Mouse (Mus musculus) cerebellum, adult 9-11 months (tissue): ENCODE data around the gene Cdkl1.

ENCODE experiments used
- DNase-seq: peaks from one replicate; pipeline ENCODE4 v3.0.0; 2022

The Cdkl1 gene

GRCm38 (mm10) chr12:69783247-69784025, 7.6 kb downstream of the Cdkl1 start:
- no peak for DNase-seq

- peak; percentile 20 for DNase-seq
Measured at GRCm38 (mm10) chr12:69781935-69782650, 9.0 kb downstream of the Cdkl1 start.

- no peak for DNase-seq
Measured at GRCm38 (mm10) chr12:69781480-69781879, 9.6 kb downstream of the Cdkl1 start.

GRCm38 (mm10) chr12:69777957-69778356, 13.1 kb downstream of the Cdkl1 start:
- no peak for DNase-seq

GRCm38 (mm10) chr12:69777341-69777730, 13.7 kb downstream of the Cdkl1 start:
- no peak for DNase-seq

- no peak for DNase-seq
Measured at GRCm38 (mm10) chr12:69776607-69777340, 14.3 kb downstream of the Cdkl1 start.

GRCm38 (mm10) chr12:69768841-69769240, 22.2 kb downstream of the Cdkl1 start:
- no peak for DNase-seq

- no peak for DNase-seq
Measured at GRCm38 (mm10) chr12:69767476-69768258, 23.4 kb downstream of the Cdkl1 start.

- no peak for DNase-seq
Measured at GRCm38 (mm10) chr12:69766185-69766904, 24.7 kb downstream of the Cdkl1 start.

GRCm38 (mm10) chr12:69765543-69765942, 25.5 kb downstream of the Cdkl1 start:
- DNase-seq, result no peak

- no peak for DNase-seq
Measured at GRCm38 (mm10) chr12:69761603-69762002, 29.5 kb downstream of the Cdkl1 start.

GRCm38 (mm10) chr12:69760743-69761406, 30.2 kb downstream of the Cdkl1 start:
- DNase-seq, result no peak

GRCm38 (mm10) chr12:69760014-69760413, 31.1 kb downstream of the Cdkl1 start:
- DNase-seq, result no peak

GRCm38 (mm10) chr12:69759267-69759885, 31.7 kb downstream of the Cdkl1 start:
- no peak for DNase-seq

GRCm38 (mm10) chr12:69758221-69759185, 32.6 kb downstream of the Cdkl1 start:
- DNase-seq, result peak; percentile 53

- peak; percentile 92 for DNase-seq
Measured at GRCm38 (mm10) chr12:69757418-69758141, 33.5 kb downstream of the Cdkl1 start.

GRCm38 (mm10) chr12:69756015-69756414, 35.1 kb downstream of the Cdkl1 start:
- no peak for DNase-seq

- DNase-seq, result no peak
Measured at GRCm38 (mm10) chr12:69753936-69754335, 37.1 kb downstream of the Cdkl1 start.

- DNase-seq, result no peak
Measured at GRCm38 (mm10) chr12:69751864-69752341, 39.2 kb downstream of the Cdkl1 start.
